Mouse (Mus musculus): ENCODE measurements around the gene Zcchc7. TPM values are rescaled to one million over a fixed set of nuclear protein-coding genes. Genes with fewer than 3 reads are reported as not detected.

Gene Zcchc7
- 46.2 and 53.6 TPM in 2 replicates for polyA plus RNA-seq (2012; rRNA removed)

DNA sequence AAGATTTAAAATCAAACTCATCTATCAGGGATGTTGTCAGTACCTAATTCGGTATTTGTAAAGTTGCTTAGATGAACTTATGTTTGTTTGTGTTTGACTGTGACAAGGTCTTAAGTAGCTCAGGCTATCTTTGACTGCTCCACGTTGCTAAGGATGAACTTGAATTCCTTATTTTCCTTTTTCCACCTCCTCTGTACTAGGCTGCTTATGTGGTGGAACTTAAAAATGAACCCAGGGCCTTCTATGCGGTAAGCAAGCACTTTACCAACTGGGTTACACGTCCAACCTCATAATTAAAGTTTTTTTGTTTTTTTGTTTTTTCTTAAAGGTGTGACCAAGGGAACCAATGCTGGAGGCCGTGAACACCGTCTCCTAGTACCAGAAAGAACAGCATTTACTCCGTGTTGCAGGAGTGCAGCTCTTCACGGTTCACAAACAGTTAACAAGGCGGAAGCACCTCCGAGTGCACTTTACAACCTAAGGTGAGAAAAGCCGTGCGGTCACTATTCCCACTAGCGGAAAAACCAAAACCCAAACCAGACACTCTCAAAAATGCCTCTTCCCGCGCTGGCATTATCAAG, at the start of gene Zcchc7:
Zcchc7 (plus strand) TSS at position 325 of the 581 bp plus-strand sequence.

DNA sequence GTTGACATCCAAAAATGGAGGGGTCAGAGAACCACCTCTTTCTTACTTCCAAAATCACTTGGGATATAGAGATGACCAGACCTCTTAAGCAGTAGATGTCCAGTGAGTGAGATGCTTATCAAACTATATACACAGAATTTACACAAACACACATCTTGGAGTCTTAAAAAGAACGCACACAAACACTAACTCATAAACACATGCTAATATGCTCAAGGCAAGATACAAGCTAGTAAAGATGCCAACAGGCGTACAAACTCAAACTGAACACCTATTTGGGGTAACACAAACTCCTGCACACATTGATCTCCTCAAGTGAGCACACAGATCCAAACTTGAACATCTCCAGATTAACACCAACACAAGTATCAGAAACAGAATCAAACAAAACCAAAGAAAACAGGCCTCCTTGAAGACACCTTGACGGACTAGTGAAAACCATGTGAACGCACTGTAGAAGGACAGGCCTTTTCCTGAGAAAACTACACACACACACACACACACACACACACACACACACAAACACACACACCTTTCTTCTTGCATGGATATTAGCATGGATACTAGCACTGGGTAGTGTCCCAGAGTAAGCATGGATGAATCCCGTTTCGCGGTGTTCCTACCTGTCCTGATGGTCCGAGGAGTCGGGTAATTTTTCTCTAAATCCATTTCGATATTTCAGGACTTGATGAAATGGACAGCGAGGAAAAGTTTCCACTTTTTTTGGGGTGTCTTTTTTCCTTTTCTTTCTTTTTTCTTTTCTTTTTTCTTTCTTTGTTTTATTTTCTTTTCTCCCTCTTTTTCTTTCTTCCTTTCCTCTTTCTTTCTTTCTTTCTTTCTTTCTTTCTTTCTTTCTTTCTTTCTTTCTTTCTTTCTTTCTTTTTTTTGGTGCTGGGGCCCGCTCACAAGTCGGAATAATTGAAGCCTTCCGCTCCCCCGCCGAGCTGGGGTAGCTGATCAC, 45.7 kb upstream of the Zcchc7 start, which contains the start of gene Pax5:
Pax5 (minus strand) TSS at position 748 of the 961 bp plus-strand sequence.

DNA sequence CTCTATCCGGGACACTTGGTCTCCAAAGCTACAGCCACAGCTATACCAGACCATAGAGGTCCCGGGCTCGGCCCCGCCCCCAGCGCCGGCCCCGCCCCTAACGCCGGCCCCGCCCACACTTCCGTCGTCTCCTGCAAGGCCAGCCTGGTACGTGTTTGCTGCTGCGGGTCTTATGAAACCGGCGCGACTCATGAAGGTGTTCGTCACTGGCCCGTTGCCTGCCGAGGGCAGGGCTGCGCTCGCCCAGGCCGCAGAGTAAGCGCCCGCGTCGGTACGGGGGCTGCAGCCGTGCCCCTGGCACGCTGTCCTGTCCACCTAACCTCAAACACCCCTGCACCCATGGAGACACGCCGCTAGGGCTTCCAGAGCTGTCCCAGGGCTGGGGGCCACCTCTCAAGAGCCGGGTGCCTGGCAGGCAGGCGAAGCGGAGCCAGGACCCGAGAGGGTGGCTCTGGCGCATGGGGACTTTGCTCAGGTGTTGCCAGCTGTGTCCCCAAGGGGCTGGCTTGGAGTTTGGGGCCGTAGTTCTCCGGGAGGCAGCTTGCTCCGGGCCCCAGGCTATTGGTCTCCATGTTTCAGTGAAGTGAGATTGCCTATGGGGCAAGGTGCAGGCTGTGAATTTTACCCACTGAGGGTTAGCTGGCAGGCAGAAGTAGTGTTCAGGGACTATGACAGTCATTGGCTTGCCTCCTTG, 225.8 kb downstream of the Zcchc7 start, which contains the start of gene Grhpr:
Grhpr (plus strand) TSS at position 116 of the 694 bp plus-strand sequence.

Other genes starting within 250 kb of the Zcchc7 start
- gene Pax5, start 45.4 kb upstream of the Zcchc7 start, polyA plus RNA-seq (2012; rRNA removed), result 1.8 and 3.1 TPM in 2 replicates
- gene Grhpr, start 225.5 kb downstream of the Zcchc7 start, polyA plus RNA-seq (2012; rRNA removed), result 19.9 and 20.5 TPM in 2 replicates

Data from central nervous system, embryonic 18 days (tissue).